Mouse (Mus musculus): ENCODE measurements at regions not wholly inside any gene's neighbourhood (a gene's known extent, or its start where the extent isn't known, plus 50 kb on each side); places are given as distances from the start of the nearest gene placed in this dataset.
A peak's percentile ranks its signal among the peaks of the same experiment; 100 is the strongest.

DNA sequence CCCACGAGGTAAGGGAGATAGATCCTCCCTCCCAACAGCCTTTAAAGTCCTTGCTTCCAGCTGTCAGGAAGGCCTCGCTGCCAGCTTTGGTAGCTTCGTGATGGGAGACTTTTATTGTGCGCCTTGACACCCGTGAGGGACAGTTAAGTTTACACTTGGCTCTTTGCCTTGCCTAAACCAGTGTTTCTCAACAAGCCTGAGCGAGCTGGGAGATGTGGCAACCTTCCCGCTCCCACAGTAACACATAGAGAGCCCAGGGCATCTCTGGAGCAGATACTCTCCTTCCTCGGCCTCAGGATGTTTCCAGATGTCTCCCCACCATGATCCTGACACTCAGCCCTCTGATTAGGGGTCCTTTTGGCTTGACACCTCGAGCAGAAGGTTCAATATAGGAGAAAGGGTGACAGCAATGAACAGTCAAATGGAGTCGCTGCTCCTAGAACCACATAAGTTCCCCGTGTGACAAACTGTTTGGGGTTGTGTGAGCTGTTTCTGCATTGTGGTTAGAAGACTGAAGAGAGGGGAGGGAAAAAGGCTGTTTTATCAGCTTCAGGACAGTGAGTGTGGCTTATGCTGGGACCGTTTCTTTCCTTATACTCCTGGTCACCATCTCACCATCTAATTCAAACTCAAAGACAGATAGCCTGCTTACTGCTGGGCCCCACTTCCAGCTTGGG is 129.1 kb upstream of the Rnaseh2b start:
- DNase-seq (ENCODE audit: low spot score) (peak; percentile 73), ATAC-seq (ENCODE audit: low read depth) (no peak)
- Histone ChIP-seq H3K27me3 (replicated peaks; ENCODE audit: control insufficient read depth, insufficient read depth, low read length) (no peaks in the 10 kb centered on the region), H3K4me2 (ENCODE audit: low read depth, low read length) (no peak overlapping the region), H3K9me3 (ENCODE audit: control insufficient read depth, low read length) (no peaks in the 10 kb centered on the region), H3K9ac (ENCODE audit: low read depth, low read length) (no peak overlapping the region), H3K4me3 (ENCODE audit: low read depth, low read length) (no peak overlapping the region), H3K27ac (replicated peaks; ENCODE audit: low read depth, low read length) (0 out of 2 replicates have a peak overlapping the region, but pooled peaks have one; percentile 25), H3K36me3 (ENCODE audit: control insufficient read depth, insufficient read depth, low read length) (no peaks in the 10 kb centered on the region), H3K4me1 (ENCODE audit: control insufficient read depth, insufficient read depth, low read length) (peaks cover 9% of the 10 kb centered on the region)
- 63% methylated on average over 12 of the region's 12 CpGs for WGBS

DNA sequence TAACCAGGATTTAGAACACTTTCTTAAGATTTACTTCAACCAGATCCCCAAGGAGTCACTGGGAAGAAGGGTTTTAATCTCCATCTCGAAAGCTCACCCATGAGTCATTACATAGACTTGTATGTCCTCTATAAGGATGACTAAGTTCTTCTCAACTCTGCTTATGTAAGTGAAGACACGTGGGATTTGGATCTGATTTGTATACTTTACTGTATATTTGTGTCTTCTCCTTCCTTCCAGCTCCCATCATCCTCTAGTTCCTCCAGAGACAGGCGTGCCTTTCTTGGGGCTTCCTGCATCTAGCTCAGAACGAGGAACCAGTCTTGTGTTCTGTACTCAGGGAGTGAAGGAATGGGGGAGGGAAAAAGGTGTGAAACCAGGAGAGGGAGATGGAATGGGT is 127.5 kb upstream of the Rnaseh2b start:
- H3K9ac ChIP-seq (ENCODE audit: low read depth, low read length), result no peak overlapping the region
- no peak for DNase-seq (ENCODE audit: low spot score)
- no peak overlapping the region for H3K4me2 ChIP-seq (ENCODE audit: low read depth, low read length)
- H3K36me3 ChIP-seq (ENCODE audit: control insufficient read depth, insufficient read depth, low read length), result no peaks in the 10 kb centered on the region
- no peaks in the 10 kb centered on the region for H3K9me3 ChIP-seq (ENCODE audit: control insufficient read depth, low read length)
- no peak overlapping the region for H3K4me3 ChIP-seq (ENCODE audit: low read depth, low read length)
- no peak overlapping the region for H3K27ac ChIP-seq (replicated peaks; ENCODE audit: low read depth, low read length)
- no peaks in the 10 kb centered on the region for H3K27me3 ChIP-seq (replicated peaks; ENCODE audit: control insufficient read depth, insufficient read depth, low read length)
- H3K4me1 ChIP-seq (ENCODE audit: control insufficient read depth, insufficient read depth, low read length), result peaks cover 3% of the 10 kb centered on the region
- ATAC-seq (ENCODE audit: low read depth), result no peak
- 79% methylated on average over 4 of the region's 4 CpGs for WGBS

DNA sequence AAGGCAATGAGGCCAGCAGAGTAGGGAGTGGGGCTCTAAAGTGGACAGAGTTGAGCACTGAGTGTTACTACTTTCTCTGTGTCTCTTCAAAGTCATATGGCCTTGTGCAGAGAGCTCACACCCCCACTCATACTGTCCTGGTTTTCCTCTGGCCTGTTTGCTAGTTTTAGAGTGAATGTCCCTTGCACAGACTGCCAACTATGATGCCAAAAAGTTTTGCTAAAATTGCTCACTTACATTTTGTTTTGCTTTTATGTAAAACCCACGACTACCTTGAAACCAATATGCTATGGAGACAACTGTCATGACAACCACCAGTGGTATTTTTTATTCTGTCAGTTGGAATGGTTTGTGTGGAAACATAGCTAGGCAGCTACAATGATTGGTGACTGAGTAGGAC is 126.4 kb upstream of the Rnaseh2b start:
- 0 out of 2 replicates have a peak, but pooled peaks cover 5% of the 10 kb centered on the region for H3K4me1 ChIP-seq (ENCODE audit: control insufficient read depth, insufficient read depth, low read length)
- ATAC-seq (ENCODE audit: low read depth) (no peak), DNase-seq (ENCODE audit: low spot score) (no peak)
- no peaks in the 10 kb centered on the region for H3K36me3 ChIP-seq (ENCODE audit: control insufficient read depth, insufficient read depth, low read length)
- no peaks in the 10 kb centered on the region for H3K9me3 ChIP-seq (ENCODE audit: control insufficient read depth, low read length)
- no peak overlapping the region for H3K4me3 ChIP-seq (ENCODE audit: low read depth, low read length)
- H3K4me2 ChIP-seq (ENCODE audit: low read depth, low read length), result no peak overlapping the region
- H3K27ac ChIP-seq (replicated peaks; ENCODE audit: low read depth, low read length), result no peak overlapping the region
- H3K9ac ChIP-seq (ENCODE audit: low read depth, low read length), result no peak overlapping the region
- no peaks in the 10 kb centered on the region for H3K27me3 ChIP-seq (replicated peaks; ENCODE audit: control insufficient read depth, insufficient read depth, low read length)
- WGBS, result 75% methylated on average over 1 of the region's 1 CpGs

DNA sequence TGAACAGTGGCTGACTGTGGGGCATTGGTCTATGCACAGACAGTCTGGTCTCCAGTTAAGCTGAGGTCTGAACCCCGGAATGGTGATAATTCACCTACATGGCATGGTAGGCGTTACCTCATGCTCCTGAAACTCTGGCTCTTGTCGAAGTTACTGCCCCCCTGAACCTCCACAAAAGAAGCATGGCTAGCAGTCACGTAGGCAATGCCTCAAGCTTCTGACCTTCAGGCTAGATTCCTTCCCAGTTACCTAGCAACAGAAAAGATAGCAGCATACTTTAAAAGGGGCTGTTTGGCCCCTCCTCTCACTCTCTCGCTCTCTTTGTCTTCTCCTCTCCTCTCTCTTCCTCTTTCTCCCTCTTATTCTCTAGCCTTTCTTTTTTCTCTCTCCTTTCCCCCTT is 125.8 kb upstream of the Rnaseh2b start:
- DNase-seq (ENCODE audit: low spot score) (no peak), ATAC-seq (ENCODE audit: low read depth) (no peak)
- WGBS, result 53% methylated on average over 5 of the region's 5 CpGs
- Histone ChIP-seq H3K9me3 (ENCODE audit: control insufficient read depth, low read length) (no peaks in the 10 kb centered on the region), H3K27ac (replicated peaks; ENCODE audit: low read depth, low read length) (no peak overlapping the region), H3K36me3 (ENCODE audit: control insufficient read depth, insufficient read depth, low read length) (no peaks in the 10 kb centered on the region), H3K27me3 (replicated peaks; ENCODE audit: control insufficient read depth, insufficient read depth, low read length) (no peaks in the 10 kb centered on the region), H3K4me1 (ENCODE audit: control insufficient read depth, insufficient read depth, low read length) (peaks cover 11% of the 10 kb centered on the region; the same call in 1 of the 2 replicates), H3K4me3 (ENCODE audit: low read depth, low read length) (no peak overlapping the region), H3K4me2 (ENCODE audit: low read depth, low read length) (no peak overlapping the region), H3K9ac (ENCODE audit: low read depth, low read length) (no peak overlapping the region)

DNA sequence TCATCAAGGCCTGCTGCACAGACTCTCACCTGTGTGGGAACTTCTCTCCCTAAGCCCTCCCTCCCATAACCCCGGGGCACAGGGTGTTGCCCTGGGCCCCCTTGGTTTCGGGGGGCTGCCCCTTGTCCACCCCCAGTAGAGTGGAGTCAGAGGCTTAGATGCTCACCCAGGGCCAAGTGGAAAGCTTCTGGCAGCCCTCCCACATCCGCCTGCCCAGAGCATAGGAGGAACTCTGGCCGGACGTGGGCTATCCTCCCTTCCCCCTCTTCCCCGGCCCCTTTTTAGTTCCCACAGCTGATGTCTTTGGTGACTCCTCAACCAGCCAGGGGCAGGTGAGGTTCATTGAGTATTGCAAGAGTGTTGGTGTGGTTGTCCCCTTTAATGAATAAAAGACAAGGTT is 125.3 kb upstream of the Rnaseh2b start:
- Histone ChIP-seq H3K27me3 (replicated peaks; ENCODE audit: control insufficient read depth, insufficient read depth, low read length) (no peaks in the 10 kb centered on the region), H3K4me2 (ENCODE audit: low read depth, low read length) (no peak overlapping the region), H3K4me1 (ENCODE audit: control insufficient read depth, insufficient read depth, low read length) (peaks cover 12% of the 10 kb centered on the region; the same call in 1 of the 2 replicates), H3K9ac (ENCODE audit: low read depth, low read length) (no peak overlapping the region), H3K36me3 (ENCODE audit: control insufficient read depth, insufficient read depth, low read length) (no peaks in the 10 kb centered on the region), H3K4me3 (ENCODE audit: low read depth, low read length) (no peak overlapping the region), H3K9me3 (ENCODE audit: control insufficient read depth, low read length) (no peaks in the 10 kb centered on the region), H3K27ac (replicated peaks; ENCODE audit: low read depth, low read length) (no peak overlapping the region)
- WGBS, result 79% methylated on average over 6 of the region's 6 CpGs
- ATAC-seq (ENCODE audit: low read depth), result no peak
- no peak for DNase-seq (ENCODE audit: low spot score)

DNA sequence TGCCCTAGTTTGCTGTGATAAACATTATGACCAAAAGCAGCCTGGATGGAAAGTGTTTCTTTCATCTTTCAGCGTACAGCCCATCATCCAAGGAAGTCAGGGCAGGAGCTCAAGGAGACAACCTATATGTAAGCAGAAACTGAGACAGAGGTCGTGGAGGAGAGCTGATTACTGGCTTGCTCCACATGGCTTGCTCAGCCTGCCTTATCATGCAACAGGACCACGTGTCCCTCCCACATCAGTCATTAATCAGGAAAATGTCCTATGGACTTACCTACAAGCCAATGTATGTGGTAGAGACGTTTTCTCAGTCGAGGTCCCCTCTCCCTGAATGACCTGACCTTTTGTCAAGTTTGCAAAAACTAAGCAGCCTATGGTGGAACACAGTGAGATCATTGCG is 123.7 kb upstream of the Rnaseh2b start:
- no peak for DNase-seq (ENCODE audit: low spot score)
- H3K27me3 ChIP-seq (replicated peaks; ENCODE audit: control insufficient read depth, insufficient read depth, low read length), result no peaks in the 10 kb centered on the region
- H3K4me1 ChIP-seq (ENCODE audit: control insufficient read depth, insufficient read depth, low read length), result peaks cover 16% of the 10 kb centered on the region
- H3K4me3 ChIP-seq (ENCODE audit: low read depth, low read length), result no peak overlapping the region
- WGBS, result 79% methylated on average over 6 of the region's 6 CpGs
- no peak for ATAC-seq (ENCODE audit: low read depth)
- H3K4me2 ChIP-seq (ENCODE audit: low read depth, low read length), result no peak overlapping the region
- H3K27ac ChIP-seq (replicated peaks; ENCODE audit: low read depth, low read length), result no peak overlapping the region
- no peaks in the 10 kb centered on the region for H3K36me3 ChIP-seq (ENCODE audit: control insufficient read depth, insufficient read depth, low read length)
- no peaks in the 10 kb centered on the region for H3K9me3 ChIP-seq (ENCODE audit: control insufficient read depth, low read length)
- H3K9ac ChIP-seq (ENCODE audit: low read depth, low read length), result no peak overlapping the region

DNA sequence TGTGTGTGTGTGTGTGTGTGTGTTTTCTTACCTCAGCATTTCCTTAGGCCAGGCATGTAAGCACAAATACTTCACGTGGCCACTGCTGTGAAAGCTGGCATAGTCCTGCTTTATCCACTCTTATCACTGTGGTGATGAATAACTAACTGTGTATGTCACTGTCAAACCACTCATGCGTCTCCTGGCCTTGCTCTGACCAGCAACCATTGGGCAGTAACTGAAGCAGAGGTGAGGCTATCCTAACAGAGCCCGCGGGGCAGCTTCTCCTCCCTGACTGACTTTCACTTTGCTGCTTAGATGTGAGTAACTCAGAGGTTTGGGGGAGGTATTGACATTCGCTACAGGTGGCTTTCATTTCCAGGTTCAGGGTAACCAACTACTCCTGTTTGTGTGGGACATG is 122.0 kb upstream of the Rnaseh2b start:
- ATAC-seq (ENCODE audit: low read depth), result no peak
- Histone ChIP-seq H3K4me2 (ENCODE audit: low read depth, low read length) (no peak overlapping the region), H3K27ac (replicated peaks; ENCODE audit: low read depth, low read length) (no peak overlapping the region), H3K9me3 (ENCODE audit: control insufficient read depth, low read length) (no peaks in the 10 kb centered on the region), H3K9ac (ENCODE audit: low read depth, low read length) (no peak overlapping the region), H3K4me1 (ENCODE audit: control insufficient read depth, insufficient read depth, low read length) (peaks cover 31% of the 10 kb centered on the region), H3K4me3 (ENCODE audit: low read depth, low read length) (no peak overlapping the region), H3K27me3 (replicated peaks; ENCODE audit: control insufficient read depth, insufficient read depth, low read length) (no peaks in the 10 kb centered on the region), H3K36me3 (ENCODE audit: control insufficient read depth, insufficient read depth, low read length) (no peaks in the 10 kb centered on the region)
- DNase-seq (ENCODE audit: low spot score), result no peak
- WGBS, result 53% methylated on average over 5 of the region's 5 CpGs

DNA sequence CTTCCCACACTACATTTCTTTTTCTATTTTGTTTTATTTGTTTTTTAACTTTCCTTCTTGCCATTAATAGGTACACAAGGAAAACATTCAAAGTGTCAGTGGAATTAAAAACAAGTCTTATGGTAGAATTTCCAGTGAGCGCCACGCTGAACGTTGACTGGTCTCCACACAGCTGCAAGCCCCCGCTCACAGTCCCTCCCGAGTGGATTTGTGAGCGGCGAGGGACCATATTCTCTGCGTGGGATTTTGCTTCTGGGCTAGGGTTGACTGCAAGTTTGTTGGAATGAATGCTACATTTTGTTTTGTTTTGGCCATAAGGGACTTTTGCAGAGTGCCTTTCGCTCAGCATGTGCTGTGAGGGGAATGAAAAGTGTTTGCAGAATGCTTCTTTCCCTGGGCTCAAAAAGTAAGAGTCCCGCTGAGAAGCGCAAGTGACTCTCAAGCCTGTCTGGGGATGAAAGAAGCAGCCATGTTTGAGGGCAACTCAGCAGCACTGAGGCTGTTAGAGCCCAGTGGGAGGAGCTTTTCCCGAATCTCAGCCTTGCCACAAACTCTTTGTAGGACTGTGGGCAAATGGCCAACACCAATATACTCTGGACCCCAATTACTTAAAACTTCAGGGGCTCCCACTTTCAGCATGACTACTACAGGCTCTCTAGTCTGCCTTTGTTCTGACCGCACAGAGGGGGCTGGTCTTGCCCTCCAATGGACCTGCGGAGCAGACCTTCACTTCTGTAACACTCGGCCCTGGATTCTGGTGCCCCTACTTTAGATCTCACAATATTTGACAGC is 120.9 kb upstream of the Rnaseh2b start:
- no peak for ATAC-seq (ENCODE audit: low read depth)
- H3K27ac ChIP-seq (replicated peaks; ENCODE audit: low read depth, low read length), result no peak overlapping the region; the same call in 1 of the 2 replicates

More for the DNA sequence above, 120.9 kb upstream of the Rnaseh2b start:
- Histone ChIP-seq H3K4me2 (ENCODE audit: low read depth, low read length) (no peak overlapping the region), H3K4me1 (ENCODE audit: control insufficient read depth, insufficient read depth, low read length) (peaks cover 35% of the 10 kb centered on the region), H3K36me3 (ENCODE audit: control insufficient read depth, insufficient read depth, low read length) (no peaks in the 10 kb centered on the region), H3K9ac (ENCODE audit: low read depth, low read length) (no peak overlapping the region), H3K9me3 (ENCODE audit: control insufficient read depth, low read length) (no peaks in the 10 kb centered on the region), H3K27me3 (replicated peaks; ENCODE audit: control insufficient read depth, insufficient read depth, low read length) (no peaks in the 10 kb centered on the region), H3K4me3 (ENCODE audit: low read depth, low read length) (no peak overlapping the region)
- peak; percentile 29 for DNase-seq (ENCODE audit: low spot score)
- 60% methylated on average over 15 of the region's 15 CpGs for WGBS

Measured in embryonic facial prominence, embryonic 14.5 days (tissue).